Mouse (Mus musculus): Measurements from ENCODE around the gene Gm8947.

GRCm38 (mm10) chr1:151214862-151215261 is 22.7 kb downstream of the Gm8947 start:
- TF ChIP-seq CTCF (IDR thresholded peaks at IDR 0.05; ENCODE audit: borderline replicate concordance, insufficient read depth, low read length) (no peak), POLR2A (IDR thresholded peaks at IDR 0.05; ENCODE audit: low read depth, low read length) (no peak)
